Mouse (Mus musculus) cerebellum, adult 9-10 months (tissue): ENCODE measurements around the gene Tmem234.

Experiments used
- DNase-seq: peaks from one replicate; pipeline ENCODE4 v3.0.0; 2022

The Tmem234 gene

DNA sequence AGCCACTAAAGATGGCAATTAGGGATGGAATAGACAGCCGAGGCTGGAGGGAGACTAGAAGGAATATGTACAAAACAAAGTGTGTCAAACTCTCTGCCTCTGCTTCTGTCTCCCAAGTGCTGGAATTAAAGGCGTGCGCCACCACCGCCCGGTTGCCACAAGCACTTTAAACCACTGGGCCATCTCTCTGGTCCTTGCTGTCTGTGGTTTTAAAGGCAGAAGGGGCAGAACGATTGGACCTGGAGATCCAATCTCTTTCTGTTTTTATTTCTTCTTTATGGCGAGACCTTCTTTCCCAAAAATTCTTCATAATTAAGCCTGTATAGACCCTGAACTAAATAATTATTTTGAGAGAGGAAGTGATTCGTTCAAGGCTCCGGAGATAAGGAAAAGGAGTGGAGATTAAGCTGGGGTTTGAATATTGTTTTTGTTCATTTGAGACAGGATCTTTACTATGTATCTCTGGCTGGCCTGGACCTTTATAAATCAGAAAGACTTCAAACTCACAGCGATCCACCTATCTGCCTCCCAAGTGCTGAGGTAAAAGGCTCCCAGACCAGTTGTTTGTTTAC is 72.5 kb downstream of the Tmem234 start:
- no peak for DNase-seq
